Mouse (Mus musculus) ZHBTc4 (cell line): ENCODE results near the gene Prss40.
"Not testable (repeated sequence)": the region's sequence is repeated elsewhere in the genome, so short reads cannot be mapped to it uniquely, and the experiment has no call there.

Source experiments
- DNase-seq: peaks from one replicate; pipeline ENCODE4 v3.0.0-alpha.2; 2011; ENCODE audit warnings: low read depth, low spot score

The Prss40 gene

GRCm38 (mm10) chr1:34535043-34535698, 25.6 kb downstream of the Prss40 start, which contains the start of gene Cfc1:
Cfc1 (plus strand) TSS chr1:34535648.
- not testable (repeated sequence) for DNase-seq

GRCm38 (mm10) chr1:34534574-34534973, 26.2 kb downstream of the Prss40 start:
- DNase-seq = not testable (repeated sequence)

- no peak for DNase-seq
These were observed 37.1 kb downstream of the Prss40 start for GRCm38 (mm10) chr1:34523647-34524046.

GRCm38 (mm10) chr1:34522850-34523244, 37.9 kb downstream of the Prss40 start:
- DNase-seq = no peak

GRCm38 (mm10) chr1:34522205-34522849, 38.4 kb downstream of the Prss40 start:
- DNase-seq = no peak

- no peak for DNase-seq
These were observed 42.5 kb downstream of the Prss40 start for GRCm38 (mm10) chr1:34518259-34518658.

DNA sequence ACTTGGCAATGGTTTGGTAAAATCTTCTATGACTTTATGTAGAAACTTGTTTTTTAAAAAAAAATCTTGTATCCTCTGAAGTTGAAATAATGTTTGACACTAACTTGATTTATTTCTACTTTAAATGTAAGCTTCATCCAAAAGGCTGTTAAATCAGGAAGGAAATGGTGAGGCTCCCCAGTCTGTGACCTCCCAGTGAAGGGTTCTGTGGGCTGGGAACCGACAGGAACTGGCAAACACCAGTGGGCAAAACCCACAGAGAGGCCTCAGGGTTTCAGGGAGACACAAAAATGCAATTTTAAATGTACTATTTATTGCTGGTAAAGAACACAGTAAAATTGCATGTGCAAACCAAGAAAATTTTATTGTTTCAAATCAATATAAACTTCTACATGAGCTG, 42.9 kb downstream of the Prss40 start:
- not testable (repeated sequence) for DNase-seq

GRCm38 (mm10) chr1:34517297-34517696, 43.4 kb downstream of the Prss40 start:
- not testable (repeated sequence) for DNase-seq

DNA sequence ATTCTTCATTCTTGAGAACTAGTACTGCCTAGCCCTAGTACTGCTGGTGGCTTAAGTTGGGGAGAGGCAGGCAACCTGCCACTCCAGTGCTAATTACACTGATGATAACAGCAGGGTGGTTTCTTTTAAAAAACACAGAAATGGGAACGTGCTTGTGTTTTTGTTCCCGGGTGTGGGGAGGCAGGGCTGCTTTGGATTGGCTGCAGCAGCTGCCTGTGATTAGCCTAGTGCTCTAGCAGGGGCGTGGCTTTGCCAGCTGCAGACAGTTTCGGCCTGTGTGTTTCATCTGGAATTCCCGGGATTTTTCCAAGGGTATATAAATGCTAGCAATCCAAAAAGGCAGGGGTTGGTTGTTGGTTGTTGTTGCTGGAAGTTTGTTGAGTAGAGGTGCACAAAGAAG, 44.1 kb downstream of the Prss40 start:
- DNase-seq = peak; percentile 71

GRCm38 (mm10) chr1:34513068-34513467, 47.7 kb downstream of the Prss40 start:
- DNase-seq = no peak

DNA sequence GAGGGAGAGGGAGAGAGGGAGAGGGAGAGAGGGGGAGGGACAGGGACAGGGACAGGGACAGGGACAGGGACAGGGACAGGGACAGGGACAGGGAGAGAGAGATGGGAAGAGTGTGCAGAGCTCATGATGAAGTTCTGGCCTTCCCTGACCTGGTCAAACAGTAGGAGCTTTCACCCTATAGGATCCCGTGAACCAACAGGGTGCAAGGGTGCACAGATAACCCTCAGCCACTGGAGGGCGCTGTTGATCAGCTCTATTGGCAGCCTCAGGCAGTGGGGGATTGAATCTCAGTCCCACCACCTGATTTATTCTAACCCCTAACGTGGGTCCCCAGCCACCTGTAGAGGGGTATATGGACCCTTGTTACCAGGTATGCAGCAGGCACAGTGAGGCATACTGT, 49.7 kb downstream of the Prss40 start:
- DNase-seq = peak; percentile 82

GRCm38 (mm10) chr1:34510575-34510981, 50.2 kb downstream of the Prss40 start:
- peak; percentile 13 for DNase-seq

GRCm38 (mm10) chr1:34507986-34508385, 52.8 kb downstream of the Prss40 start:
- peak; percentile 13 for DNase-seq

DNA sequence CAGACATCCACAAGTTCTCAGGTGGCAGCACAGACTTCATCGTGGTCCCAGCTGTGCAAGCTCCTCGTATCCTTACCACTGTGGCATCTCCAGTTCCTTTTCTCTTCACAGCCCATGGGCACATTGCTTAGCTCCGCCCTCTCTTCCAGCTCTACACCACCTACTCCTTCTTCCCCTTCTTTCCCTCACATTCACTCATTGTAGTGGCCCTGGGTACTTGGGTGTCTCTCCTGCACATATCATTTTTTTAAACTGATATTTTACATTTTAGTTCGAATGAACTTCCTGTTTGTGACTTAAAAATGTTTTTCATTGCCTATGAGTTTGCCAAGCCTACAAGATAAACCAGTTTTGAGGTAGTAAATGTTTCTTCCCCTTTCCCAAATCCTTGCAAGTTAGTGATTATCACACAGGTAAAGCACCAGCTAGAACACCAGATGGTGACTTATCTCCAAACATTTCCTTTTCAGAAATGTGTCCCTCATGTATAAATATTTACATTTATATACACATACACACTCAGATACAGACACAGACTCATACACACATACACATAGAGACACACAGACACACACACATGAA, 54.7 kb downstream of the Prss40 start:
- DNase-seq = no peak

- no peak for DNase-seq
These were observed 55.4 kb downstream of the Prss40 start for GRCm38 (mm10) chr1:34505307-34505706.

DNA sequence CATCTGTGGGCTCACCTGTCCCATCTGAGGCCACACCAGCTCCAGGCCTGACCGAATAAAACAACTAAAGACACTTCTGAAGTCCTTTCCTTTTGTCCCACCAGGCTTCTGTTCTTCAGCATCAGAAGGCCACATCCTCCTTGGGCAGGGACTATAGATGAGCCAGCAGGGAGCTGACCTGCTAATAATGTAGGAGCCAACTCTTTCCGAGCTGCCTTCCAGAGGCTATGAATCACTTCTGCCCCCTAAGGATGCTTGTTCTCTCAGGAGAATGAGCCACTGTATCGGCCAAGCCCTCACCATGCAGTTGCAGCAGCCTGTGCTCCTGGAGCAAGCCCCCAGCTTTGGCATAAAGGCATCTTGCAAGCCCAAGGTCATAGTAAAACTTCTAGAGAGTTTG, 57.8 kb downstream of the Prss40 start:
- DNase-seq = no peak
